Mouse (Mus musculus) MEL (cell line): ENCODE measurements around the gene Ccdc88c. TPM values are rescaled to one million over a fixed set of nuclear protein-coding genes. Genes with fewer than 3 reads are reported as not detected.

ENCODE experiments used
- DNase-seq: peaks from one replicate; pipeline ENCODE4 v3.0.0; 2011; ENCODE audit warnings: low read depth, low spot score
- H3K27ac ChIP-seq: 2 replicates; pipeline ENCODE4 v1.5.1; 2012; ENCODE audit warnings: low read depth, mild to moderate bottlenecking, control low read depth, low read length, moderate library complexity; ENCODE audit not compliant: control insufficient read depth
- H3K27me3 ChIP-seq, 2 experiments: fragments of 150-350 bp in 1 of 2; sonication (generic) in 1 of 2; 2 replicates each; pipeline ENCODE4 v1.6.1; 2012; ENCODE audit warnings: low read length in 2 of 2, mild to moderate bottlenecking in 2 of 2, improper control_type of control experiment in 1 of 2, moderate library complexity in 1 of 2; ENCODE audit not compliant: insufficient read depth in 2 of 2, control insufficient read depth in 1 of 2
- H3K36me3 ChIP-seq, 2 experiments: 2 replicates each; pipeline ENCODE4 v1.6.1; 2012 to 2014; ENCODE audit warnings: low read length in 2 of 2, improper control_type of control experiment in 1 of 2, inconsistent platforms in 1 of 2, mild to moderate bottlenecking in 1 of 2; ENCODE audit not compliant: insufficient read depth in 2 of 2, control insufficient read depth in 1 of 2
- H3K4me1 ChIP-seq, 2 experiments: fragments of 150-350 bp in 1 of 2; sonication (generic) in 1 of 2; 2 replicates each; pipeline ENCODE4 v1.6.1; 2012; ENCODE audit warnings: low read length in 2 of 2, improper control_type of control experiment in 1 of 2, mild to moderate bottlenecking in 1 of 2; ENCODE audit not compliant: insufficient read depth in 2 of 2, control insufficient read depth in 1 of 2
- H3K4me3 ChIP-seq, 2 experiments: fragments of 150-350 bp in 1 of 2; sonication (generic) in 1 of 2; 2 replicates each; pipeline ENCODE4 v1.5.1; 2012; ENCODE audit warnings: low read depth in 2 of 2, low read length in 2 of 2, mild to moderate bottlenecking in 2 of 2, moderate library complexity in 2 of 2, control low read depth in 1 of 2, improper control_type of control experiment in 1 of 2; ENCODE audit not compliant: control insufficient read depth in 1 of 2, insufficient read depth in 1 of 2
- H3K79me2 ChIP-seq: 2 replicates; pipeline ENCODE4 v1.6.1; 2012; ENCODE audit warnings: mild to moderate bottlenecking, low read length, moderate library complexity; ENCODE audit not compliant: control insufficient read depth, poor library complexity, insufficient read depth
- H3K9ac ChIP-seq: 2 replicates; pipeline ENCODE4 v1.6.1; 2012; ENCODE audit warnings: low read depth, mild to moderate bottlenecking, control low read depth, low read length, moderate library complexity; ENCODE audit not compliant: control insufficient read depth, poor library complexity, severe bottlenecking
- H3K9me3 ChIP-seq: fragments of 150-350 bp; sonication (generic); replicated peaks from 2 replicates; pipeline ENCODE4 v1.6.1; 2012; ENCODE audit warnings: mild to moderate bottlenecking, low read length, improper control_type of control experiment, moderate library complexity; ENCODE audit not compliant: insufficient read depth
- BHLHE40 ChIP-seq: IDR thresholded peaks from 2 replicates; pipeline ENCODE4 v1.6.1; 2012; ENCODE audit warnings: low read depth, mild to moderate bottlenecking, inconsistent platforms, low read length, improper control_type of control experiment, borderline replicate concordance
- CHD1 ChIP-seq: IDR thresholded peaks from 2 replicates; pipeline ENCODE4 v1.6.1; 2012; ENCODE audit warnings: low read depth, mild to moderate bottlenecking, inconsistent platforms, low read length, improper control_type of control experiment
- CHD2 ChIP-seq: IDR thresholded peaks from 2 replicates; pipeline ENCODE4 v1.6.1; 2011; ENCODE audit warnings: low read length, improper control_type of control experiment
- CTCF ChIP-seq, 3 experiments: IDR thresholded peaks in 2 of 3; conservative IDR thresholded peaks in 1 of 3; 2 replicates each; pipeline ENCODE4 v1.5.1; 2011 to 2012; ENCODE audit warnings: low read length in 3 of 3, low read depth in 2 of 3, mild to moderate bottlenecking in 2 of 3, improper control_type of control experiment in 1 of 3, inconsistent platforms in 1 of 3, mixed read lengths in 1 of 3, moderate library complexity in 1 of 3; ENCODE audit not compliant: control insufficient read depth in 1 of 3, insufficient read depth in 1 of 3, poor library complexity in 1 of 3, severe bottlenecking in 1 of 3
- ELF1 ChIP-seq: IDR thresholded peaks from 2 replicates; pipeline ENCODE4 v1.6.1; 2014; ENCODE audit warnings: low read depth, mild to moderate bottlenecking, inconsistent platforms, low read length, improper control_type of control experiment, moderate library complexity
- EP300 ChIP-seq, 2 experiments: IDR thresholded peaks; 2 replicates each; pipeline ENCODE4 v1.6.1; 2011; ENCODE audit warnings: improper control_type of control experiment in 2 of 2, low read length in 2 of 2, low read depth in 1 of 2, mild to moderate bottlenecking in 1 of 2
- GABPA ChIP-seq: IDR thresholded peaks from 2 replicates; pipeline ENCODE4 v1.6.1; 2012; ENCODE audit warnings: low read depth, mild to moderate bottlenecking, inconsistent platforms, low read length, improper control_type of control experiment, moderate library complexity
- HCFC1 ChIP-seq: IDR thresholded peaks from 2 replicates; pipeline ENCODE4 v1.6.1; 2012; ENCODE audit warnings: low read depth, mild to moderate bottlenecking, inconsistent platforms, low read length, improper control_type of control experiment, moderate library complexity
- JUND ChIP-seq: IDR thresholded peaks from 2 replicates; pipeline ENCODE4 v1.6.1; 2011; ENCODE audit warnings: low read depth, mild to moderate bottlenecking, improper control_type of control experiment, low read length
- KAT2A ChIP-seq: conservative IDR thresholded peaks from 2 replicates; pipeline ENCODE4 v1.6.1; 2012; ENCODE audit warnings: low read depth, low read length, improper control_type of control experiment, inconsistent platforms
- MAZ ChIP-seq: IDR thresholded peaks from 2 replicates; pipeline ENCODE4 v1.6.1; 2012; ENCODE audit warnings: low read depth, mild to moderate bottlenecking, inconsistent platforms, low read length, improper control_type of control experiment
- MYB ChIP-seq: IDR thresholded peaks from 2 replicates; pipeline ENCODE4 v1.6.1; 2011; ENCODE audit warnings: mild to moderate bottlenecking, low read depth, low read length, improper control_type of control experiment
- MYC ChIP-seq: IDR thresholded peaks from 2 replicates; pipeline ENCODE4 v1.6.1; 2011; ENCODE audit warnings: low read depth, mild to moderate bottlenecking, low read length, improper control_type of control experiment, moderate library complexity
- NRF1 ChIP-seq: IDR thresholded peaks from 2 replicates; pipeline ENCODE4 v1.6.1; 2014; ENCODE audit warnings: low read depth, mild to moderate bottlenecking, inconsistent platforms, low read length, improper control_type of control experiment, moderate library complexity; ENCODE audit not compliant: poor library complexity, insufficient read depth, severe bottlenecking
- POLR2A ChIP-seq, 2 experiments: IDR thresholded peaks; 2 replicates each; pipeline ENCODE4 v1.6.1; 2011 to 2012; ENCODE audit warnings: low read length in 2 of 2, mild to moderate bottlenecking in 2 of 2, control low read depth in 1 of 2, improper control_type of control experiment in 1 of 2, low read depth in 1 of 2, moderate library complexity in 1 of 2; ENCODE audit not compliant: control insufficient read depth in 1 of 2, insufficient read depth in 1 of 2, poor library complexity in 1 of 2
- POLR2AphosphoS2 ChIP-seq: IDR thresholded peaks from 2 replicates; pipeline ENCODE4 v1.6.1; 2011; ENCODE audit warnings: low read length, improper control_type of control experiment
- POLR2AphosphoS5 ChIP-seq: IDR thresholded peaks from 2 replicates; pipeline ENCODE4 v1.6.1; 2012; ENCODE audit warnings: low read depth, borderline replicate concordance, mild to moderate bottlenecking, inconsistent platforms, low read length, moderate library complexity, mixed read lengths
- RAD21 ChIP-seq: IDR thresholded peaks from 2 replicates; pipeline ENCODE4 v1.6.1; 2011; ENCODE audit warnings: mild to moderate bottlenecking, low read depth, low read length, improper control_type of control experiment
- RCOR1 ChIP-seq: IDR thresholded peaks from 2 replicates; pipeline ENCODE4 v1.6.1; 2012; ENCODE audit warnings: low read depth, mild to moderate bottlenecking, inconsistent platforms, low read length, improper control_type of control experiment
- SIN3A ChIP-seq: IDR thresholded peaks from 2 replicates; pipeline ENCODE4 v1.6.1; 2012; ENCODE audit warnings: low read length, improper control_type of control experiment, inconsistent platforms
- SMC3 ChIP-seq: IDR thresholded peaks from 2 replicates; pipeline ENCODE4 v1.6.1; 2011; ENCODE audit warnings: low read depth, low read length, improper control_type of control experiment
- TAL1 ChIP-seq: IDR thresholded peaks from 2 replicates; pipeline ENCODE4 v1.6.1; 2012; ENCODE audit warnings: mild to moderate bottlenecking, inconsistent platforms, low read length, moderate library complexity, mixed read lengths
- TBP ChIP-seq: IDR thresholded peaks from 2 replicates; pipeline ENCODE4 v1.8.0; 2011; ENCODE audit warnings: low read depth, low read length, improper control_type of control experiment
- TCF12 ChIP-seq: IDR thresholded peaks from 2 replicates; pipeline ENCODE4 v1.6.1; 2014; ENCODE audit warnings: low read depth, mild to moderate bottlenecking, inconsistent platforms, low read length, improper control_type of control experiment, moderate library complexity
- USF1 ChIP-seq: IDR thresholded peaks from 2 replicates; pipeline ENCODE4 v1.6.1; 2014; ENCODE audit warnings: low read depth, mild to moderate bottlenecking, inconsistent platforms, low read length, improper control_type of control experiment, moderate library complexity
- ZMIZ1 ChIP-seq: IDR thresholded peaks from 2 replicates; pipeline ENCODE4 v1.6.1; 2012; ENCODE audit warnings: low read depth, mild to moderate bottlenecking, inconsistent platforms, low read length, improper control_type of control experiment, moderate library complexity
- polyA plus RNA-seq, 2 experiments: library from polyadenylated mRNA; stranded (reverse) in 1 of 2; unstranded in 1 of 2; fragments of >175 nt in 1 of 2; fragments of >200 nt in 1 of 2; gene quantifications; 2 replicates each; pipeline versions ENCODE4 v1.2.1 to v1.2.4; 2012; ENCODE audit warnings: low replicate concordance in 2 of 2, low read depth in 1 of 2; ENCODE audit not compliant: insufficient read length in 2 of 2, insufficient read depth in 1 of 2, missing spikeins in 1 of 2
- total RNA-seq: library from RNA; depleted of rRNA; stranded (reverse); fragments of 300-350 nt; gene quantifications from 2 replicates; pipeline ENCODE4 v1.2.3, GENCODE M21; 2012

Ccdc88c gene
- total and polyA plus RNA-seq, 3 experiments: 8.7 to 15.3 TPM; not detected in 1

DNA sequence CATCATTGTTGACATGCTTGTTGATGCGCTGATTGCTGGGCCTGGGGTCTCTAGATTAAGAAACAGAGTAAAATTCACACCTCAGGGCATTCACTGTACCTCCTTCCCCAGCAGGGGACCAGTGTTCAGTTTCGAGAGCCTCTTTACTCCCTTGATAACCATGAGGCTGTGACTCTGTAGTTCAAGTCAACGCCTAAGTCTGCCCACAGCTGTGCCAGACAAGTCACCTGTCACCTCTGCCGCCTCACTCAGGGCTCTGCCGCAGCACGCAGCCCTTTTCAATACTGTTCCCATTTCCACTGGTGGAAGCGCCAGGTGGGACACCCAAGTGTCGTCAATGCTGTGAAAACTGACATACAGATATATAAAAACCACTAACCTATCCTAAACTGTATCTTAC lies 6.5 kb downstream of the Ccdc88c start:
- Histone ChIP-seq H3K4me3 (no peak overlapping the region), H3K27ac (no peak overlapping the region), H3K9ac (no peak overlapping the region), H3K9me3 (no peaks in the 10 kb centered on the region)
- TF ChIP-seq RAD21 (no peak), POLR2A (IDR thresholded peaks at IDR 0.05; ENCODE audit: control insufficient read depth in 1 of 2, insufficient read depth in 1 of 2, low read depth in 1 of 2, low read length in 2 of 2, poor library complexity in 1 of 2) (no peak), JUND (no peak), SIN3A (no peak), KAT2A (no peak), EP300 (IDR thresholded peaks at IDR 0.05; ENCODE audit: low read depth in 1 of 2, low read length in 2 of 2) (no peak), POLR2AphosphoS5 (no peak), MAZ (no peak), RCOR1 (no peak), CHD2 (no peak), TCF12 (no peak), MYB (no peak), SMC3 (no peak), HCFC1 (no peak), USF1 (no peak), TBP (no peak), GABPA (no peak), CTCF (IDR thresholded peaks at IDR 0.05 in 2 of 3, conservative IDR thresholded peaks at IDR 0.05 in 1 of 3; ENCODE audit: control insufficient read depth in 1 of 3, insufficient read depth in 1 of 3, low read depth in 2 of 3, low read length in 3 of 3, poor library complexity in 1 of 3, severe bottlenecking in 1 of 3) (no peak)
- TF ChIP-seq, all 39 proteins: peak for 0
- H3K36me3 ChIP-seq: peaks cover 0 to 36% of the 10 kb centered on the region in 2 experiments; a peak in 3 of 4 replicates
- H3K27me3 ChIP-seq: no peaks in the 10 kb centered on the region
- no peak for DNase-seq
- peaks cover 18 to 36% of the 10 kb centered on the region in 2 experiments for H3K4me1 ChIP-seq
- H3K79me2 ChIP-seq: peaks cover 15% of the 10 kb centered on the region

DNA sequence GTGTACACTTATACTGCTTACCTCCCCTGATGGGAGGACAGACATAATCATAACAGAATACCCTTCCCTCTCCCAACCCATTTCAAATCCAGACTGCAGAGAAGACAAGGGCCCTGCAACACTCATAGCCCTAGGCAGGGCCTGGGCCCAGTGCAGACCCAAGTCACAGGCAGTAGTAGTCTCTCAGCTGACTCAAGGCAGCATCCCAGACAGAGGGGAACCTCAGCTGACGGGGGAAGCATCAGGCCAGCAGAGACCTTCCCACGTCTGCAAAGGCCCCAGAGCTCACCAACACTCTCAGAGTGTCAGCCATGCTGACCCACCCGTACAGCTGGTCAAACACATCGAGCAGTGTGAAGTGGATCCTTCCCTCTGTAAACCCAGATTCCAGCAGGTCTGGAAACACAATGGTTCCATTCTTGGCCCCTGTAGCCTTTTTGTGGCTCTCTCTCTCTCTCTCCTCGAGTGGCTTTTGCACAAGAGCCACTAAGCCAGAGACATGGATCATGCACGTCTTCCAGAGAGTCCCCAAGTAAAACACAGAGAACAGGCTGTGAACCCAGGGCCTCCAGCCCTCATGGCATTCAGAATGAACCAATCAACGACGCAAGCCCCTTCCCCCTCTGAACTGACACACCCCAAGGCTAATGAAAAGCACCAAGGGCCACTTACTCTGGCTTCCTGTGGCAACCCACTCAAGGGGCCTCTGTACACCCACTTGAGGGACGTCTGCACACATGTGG lies 7.2 kb downstream of the Ccdc88c start:
- Histone ChIP-seq H3K9me3 (no peaks in the 10 kb centered on the region), H3K36me3 (peaks cover 0 to 30% of the 10 kb centered on the region in 2 experiments; a peak in 3 of 4 replicates), H3K27me3 (no peaks in the 10 kb centered on the region), H3K79me2 (peaks cover 16% of the 10 kb centered on the region), H3K4me3 (no peak overlapping the region), H3K27ac (no peak overlapping the region), H3K9ac (no peak overlapping the region), H3K4me1 (peaks cover 17 to 33% of the 10 kb centered on the region in 2 experiments)
- DNase-seq: no peak
- TF ChIP-seq JUND: no peak
- TF ChIP-seq CHD1: no peak
- TF ChIP-seq SMC3: no peak
- TF ChIP-seq SIN3A: no peak
- no peak for TF ChIP-seq RAD21
- no peak for TF ChIP-seq MAZ
- no peak for TF ChIP-seq POLR2AphosphoS2
- TF ChIP-seq MYC: no peak
- no peak for TF ChIP-seq ELF1
- TF ChIP-seq NRF1: no peak
- TF ChIP-seq POLR2AphosphoS5: no peak
- TF ChIP-seq TAL1: no peak
- no peak for TF ChIP-seq BHLHE40
- TF ChIP-seq ZMIZ1: no peak
